Mouse (Mus musculus): ENCODE data around the gene Nup54.

GRCm38 (mm10) chr5:92392542-92392941, 42.5 kb downstream of the Nup54 start:
- TF ChIP-seq CTCF (IDR thresholded peaks at IDR 0.05; ENCODE audit: borderline replicate concordance, control insufficient read depth, extremely low read depth, insufficient read depth, low read length, poor library complexity) (no peak), POLR2A (IDR thresholded peaks at IDR 0.05; ENCODE audit: control insufficient read depth, extremely low read depth, insufficient read depth, low read length, poor library complexity) (no peak)

Measured in thymus, adult 2 months (tissue).